Mouse (Mus musculus) forebrain, embryonic 14.5 days (tissue): ENCODE results near the gene Ctdspl. TPM values are rescaled to one million over a fixed set of nuclear protein-coding genes. Genes with fewer than 3 reads are reported as not detected.

Experiments used
- ATAC-seq: fragments of 200-750 bp; cut with Nextera tagmentation; 2 replicates; pipeline ENCODE4 v1.8.0; 2017; ENCODE audit warnings: mild to moderate bottlenecking, moderate library complexity
- DNase-seq: peaks from one replicate; pipeline ENCODE4 v3.0.0-alpha.2; 2015; ENCODE audit warnings: low spot score
- H3K27ac ChIP-seq: fragments of 300-500 bp; sonication (generic); 2 replicates; pipeline ENCODE4 v1.5.1; 2014; ENCODE audit warnings: low read depth, mild to moderate bottlenecking, control low read depth, low read length, moderate library complexity
- H3K27me3 ChIP-seq: fragments of 300-500 bp; sonication (generic); replicated peaks from 2 replicates; pipeline ENCODE4 v1.6.1; 2014; ENCODE audit warnings: low read length, control low read depth, mixed read lengths; ENCODE audit not compliant: control insufficient read depth, insufficient read depth
- H3K36me3 ChIP-seq: fragments of 300-500 bp; sonication (generic); 2 replicates; pipeline ENCODE4 v1.6.1; 2014; ENCODE audit warnings: low read length, control low read depth; ENCODE audit not compliant: control insufficient read depth, insufficient read depth
- H3K4me1 ChIP-seq: fragments of 300-500 bp; sonication (generic); 2 replicates; pipeline ENCODE4 v1.6.1; 2014; ENCODE audit warnings: antibody characterized with exemption, low read length, control low read depth; ENCODE audit not compliant: control insufficient read depth, insufficient read depth
- H3K4me2 ChIP-seq: fragments of 300-500 bp; sonication (generic); 2 replicates; pipeline ENCODE4 v1.6.1; 2014; ENCODE audit warnings: mild to moderate bottlenecking, control low read depth, low read length
- H3K4me3 ChIP-seq: fragments of 300-500 bp; sonication (generic); 2 replicates; pipeline ENCODE4 v1.5.1; 2014; ENCODE audit warnings: low read depth, low read length, control low read depth
- H3K9ac ChIP-seq: fragments of 300-500 bp; sonication (generic); 2 replicates; pipeline ENCODE4 v1.6.1; 2014; ENCODE audit warnings: mild to moderate bottlenecking, low read length, control low read depth, moderate library complexity
- H3K9me3 ChIP-seq: fragments of 300-500 bp; sonication (generic); replicated peaks from 2 replicates; pipeline ENCODE4 v1.6.1; 2016; ENCODE audit warnings: low read length, control low read depth, mixed read lengths; ENCODE audit not compliant: control insufficient read depth
- whole genome bisulfite sequencing: fragments of 180-500 bp; shearing (Covaris S2); extraction: QIAGEN DNeasy Blood & Tissue Kit; methylation state at CpG from one replicate; pipeline ENCODE4 v1.1.7; 2014; 5-methylcytosine and 5-hydroxymethylcytosine counted together
- polyA plus RNA-seq: library from polyadenylated mRNA; unstranded; fragments of >200 nt; fragmentation: Nextera tagmentation; extraction: Ambion mirVana; gene quantifications from 2 replicates; pipeline ENCODE4 v1.2.1, GENCODE M21; 2014

Ctdspl gene
- polyA plus RNA-seq, 1 experiment from 2014 or later = 5.7 TPM

- no peak overlapping the region for H3K4me2 ChIP-seq
- no peak overlapping the region for H3K27ac ChIP-seq
- DNase-seq (no peak), ATAC-seq (no peak)
- no peaks in the 10 kb centered on the region for H3K4me1 ChIP-seq
- WGBS = 87% methylated on average over 15 of the region's 15 CpGs
- no peaks in the 10 kb centered on the region for H3K36me3 ChIP-seq
- no peaks in the 10 kb centered on the region for H3K27me3 ChIP-seq
- no peak overlapping the region for H3K9ac ChIP-seq
- no peaks in the 10 kb centered on the region for H3K9me3 ChIP-seq
- no peak overlapping the region for H3K4me3 ChIP-seq
Measured at GRCm38 (mm10) chr9:119073184-119073895, 147.1 kb downstream of the Ctdspl start.

GRCm38 (mm10) chr9:119075685-119076084 is 149.4 kb downstream of the Ctdspl start:
- DNase-seq = no peak
- Histone ChIP-seq H3K4me2 (no peak overlapping the region), H3K27ac (no peak overlapping the region), H3K4me1 (no peaks in the 10 kb centered on the region), H3K27me3 (no peaks in the 10 kb centered on the region), H3K4me3 (no peak overlapping the region), H3K36me3 (no peaks in the 10 kb centered on the region), H3K9me3 (no peaks in the 10 kb centered on the region), H3K9ac (no peak overlapping the region)
- ATAC-seq = no peak
- 77% methylated on average over 16 of the region's 16 CpGs for WGBS

GRCm38 (mm10) chr9:119080040-119080675 is 153.9 kb downstream of the Ctdspl start:
- no peaks in the 10 kb centered on the region for H3K9me3 ChIP-seq
- H3K9ac ChIP-seq = no peak overlapping the region
- no peak overlapping the region for H3K4me2 ChIP-seq
- no peaks in the 10 kb centered on the region for H3K27me3 ChIP-seq
- no peaks in the 10 kb centered on the region for H3K36me3 ChIP-seq
- H3K4me1 ChIP-seq = 0 out of 2 replicates have a peak, but pooled peaks cover 4% of the 10 kb centered on the region
- DNase-seq (no peak), ATAC-seq (no peak)
- 89% methylated on average over 5 of the region's 5 CpGs for WGBS
- no peak overlapping the region for H3K4me3 ChIP-seq
- no peak overlapping the region for H3K27ac ChIP-seq

- H3K4me1 ChIP-seq = 0 out of 2 replicates have a peak, but pooled peaks cover 4% of the 10 kb centered on the region
- no peaks in the 10 kb centered on the region for H3K27me3 ChIP-seq
- WGBS = 2% methylated on average over 8 of the region's 8 CpGs
- H3K27ac ChIP-seq = no peak overlapping the region
- ATAC-seq = peak; percentile 79
- H3K36me3 ChIP-seq = no peaks in the 10 kb centered on the region
- no peak overlapping the region for H3K4me3 ChIP-seq
- H3K4me2 ChIP-seq = no peak overlapping the region
- peak; percentile 56 for DNase-seq
- peak overlapping the region; percentile 42 for H3K9ac ChIP-seq
- H3K9me3 ChIP-seq = no peaks in the 10 kb centered on the region
Measured at GRCm38 (mm10) chr9:119082039-119082438, 155.8 kb downstream of the Ctdspl start.

GRCm38 (mm10) chr9:119082656-119083430 is 156.6 kb downstream of the Ctdspl start:
- H3K27ac ChIP-seq = 0 out of 2 replicates have a peak overlapping the region, but pooled peaks have one; percentile 46
- 71% methylated on average over 7 of the region's 7 CpGs for WGBS
- H3K4me1 ChIP-seq = 0 out of 2 replicates have a peak, but pooled peaks cover 5% of the 10 kb centered on the region
- no peak overlapping the region for H3K4me3 ChIP-seq
- no peaks in the 10 kb centered on the region for H3K9me3 ChIP-seq
- 0 out of 2 replicates have a peak, but pooled peaks cover 2% of the 10 kb centered on the region for H3K27me3 ChIP-seq
- no peak for DNase-seq
- no peaks in the 10 kb centered on the region for H3K36me3 ChIP-seq
- H3K9ac ChIP-seq = no peak overlapping the region
- no peak overlapping the region for H3K4me2 ChIP-seq
- 0 out of 2 replicates have a peak, but pooled peaks have one; percentile 17 for ATAC-seq

- no peaks in the 10 kb centered on the region for H3K9me3 ChIP-seq
- ATAC-seq (no peak), DNase-seq (no peak)
- H3K9ac ChIP-seq = no peak overlapping the region
- H3K27me3 ChIP-seq = 0 out of 2 replicates have a peak, but pooled peaks cover 2% of the 10 kb centered on the region
- H3K4me3 ChIP-seq = no peak overlapping the region
- no peaks in the 10 kb centered on the region for H3K36me3 ChIP-seq
- no peak overlapping the region for H3K27ac ChIP-seq
- H3K4me1 ChIP-seq = peaks cover 7% of the 10 kb centered on the region; the same call in 1 of the 2 replicates
- H3K4me2 ChIP-seq = no peak overlapping the region
- WGBS = 79% methylated on average over 10 of the region's 10 CpGs
Measured at GRCm38 (mm10) chr9:119083966-119084365, 157.7 kb downstream of the Ctdspl start.

- Histone ChIP-seq H3K27ac (no peak overlapping the region), H3K4me2 (no peak overlapping the region), H3K4me1 (peaks cover 7% of the 10 kb centered on the region; the same call in 1 of the 2 replicates), H3K9ac (0 out of 2 replicates have a peak overlapping the region, but pooled peaks have one; percentile 9), H3K4me3 (no peak overlapping the region), H3K27me3 (peaks cover 2% of the 10 kb centered on the region; the same call in 1 of the 2 replicates), H3K36me3 (no peaks in the 10 kb centered on the region), H3K9me3 (no peaks in the 10 kb centered on the region)
- DNase-seq (no peak), ATAC-seq (no peak)
- WGBS = 46% methylated on average over 1 of the region's 1 CpGs
Measured at GRCm38 (mm10) chr9:119086451-119086850, 160.2 kb downstream of the Ctdspl start.

- WGBS = 93% methylated on average over 5 of the region's 5 CpGs
- no peak for ATAC-seq
- no peak overlapping the region for H3K9ac ChIP-seq
- H3K27ac ChIP-seq = no peak overlapping the region
- H3K36me3 ChIP-seq = no peaks in the 10 kb centered on the region
- DNase-seq = no peak
- no peak overlapping the region for H3K4me2 ChIP-seq
- H3K4me3 ChIP-seq = no peak overlapping the region
- H3K4me1 ChIP-seq = peaks cover 3% of the 10 kb centered on the region; the same call in 1 of the 2 replicates
- H3K27me3 ChIP-seq = peaks cover 10% of the 10 kb centered on the region
- H3K9me3 ChIP-seq = no peaks in the 10 kb centered on the region
Measured at GRCm38 (mm10) chr9:119087309-119087708, 161.1 kb downstream of the Ctdspl start.
